Mouse (Mus musculus): ENCODE measurements around the gene Zfyve1.

Gene Zfyve1

DNA sequence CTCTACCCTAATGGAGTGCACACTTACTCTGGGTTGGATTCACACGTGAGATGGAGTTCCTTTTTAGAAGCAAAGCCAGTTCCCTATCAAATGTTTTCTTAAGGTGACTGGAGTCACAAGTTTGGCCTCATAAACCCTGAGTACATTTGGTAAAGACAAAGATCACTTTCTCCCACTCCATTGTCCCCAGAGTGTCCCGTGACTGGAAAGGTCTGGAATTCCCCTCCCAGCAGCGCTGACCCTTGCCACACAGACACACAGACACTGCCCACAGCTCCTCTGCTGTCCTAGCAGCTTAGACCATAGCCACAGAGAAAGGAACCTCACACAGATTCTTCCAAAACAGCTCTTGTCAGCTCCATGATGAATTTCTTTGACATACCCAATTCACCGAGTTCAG is 14.9 kb downstream of the Zfyve1 start:
- in situ Hi-C loops (cut with MboI, MseI), result no loop called here

DNA sequence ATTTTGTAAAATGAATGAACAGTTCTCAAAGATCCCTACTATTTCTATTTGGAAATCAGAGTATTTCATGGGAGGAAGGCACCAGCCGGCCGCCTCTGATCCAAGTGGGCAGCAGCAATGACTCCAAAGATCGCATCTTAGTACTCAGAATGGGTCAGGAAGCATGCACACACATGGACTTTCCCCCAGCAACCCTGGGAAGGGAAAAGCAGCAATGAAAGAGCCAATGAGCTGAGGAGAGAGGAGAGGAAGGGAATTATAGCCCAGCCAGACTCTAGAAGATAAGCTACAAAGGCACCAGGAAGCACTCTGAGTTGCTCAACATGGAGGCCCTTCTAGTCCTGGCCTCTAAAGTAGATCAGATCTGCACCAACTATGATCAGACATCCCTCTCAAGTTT is 16.7 kb downstream of the Zfyve1 start:
- in situ Hi-C loops (cut with MboI, MseI), result no loop called here

DNA sequence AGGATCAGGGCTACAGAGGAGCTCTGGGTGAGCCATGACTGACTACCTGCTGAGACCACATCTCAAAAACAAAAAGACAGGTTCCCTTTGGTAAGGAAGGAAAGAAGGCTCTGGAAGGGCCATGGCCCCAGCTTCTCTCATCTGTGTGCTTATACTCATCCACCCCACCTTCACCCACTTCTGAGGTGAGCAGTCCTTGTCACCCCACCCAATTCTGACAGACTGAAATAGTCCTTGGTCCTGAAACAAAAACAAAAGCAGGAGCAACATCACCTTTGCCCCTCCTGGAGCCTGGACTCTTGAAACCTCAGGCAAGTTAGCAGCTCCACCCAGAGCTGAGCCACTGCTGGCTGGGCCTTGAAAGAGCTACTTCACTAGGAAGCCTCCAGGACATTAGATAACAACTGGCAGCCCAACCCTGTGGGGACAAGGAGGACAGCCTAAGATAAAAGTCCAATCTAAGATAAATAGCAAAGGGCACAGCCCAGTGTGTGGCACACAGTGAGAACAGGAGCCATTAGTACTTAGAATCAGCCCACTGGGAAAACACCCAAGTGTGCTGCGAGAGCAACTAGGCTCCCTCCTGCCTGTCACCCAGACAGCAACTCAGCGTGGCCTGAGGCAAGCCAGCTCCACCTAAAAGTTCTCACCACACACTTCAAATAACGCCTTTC is 18.0 kb downstream of the Zfyve1 start:
- in situ Hi-C loops (cut with MboI, MseI), result no loop called here

GRCm38 (mm10) chr12:83578356-83578755 is 18.7 kb downstream of the Zfyve1 start:
- in situ Hi-C loops (cut with MboI, MseI), result no loop called here

GRCm38 (mm10) chr12:83577445-83577844 is 19.6 kb downstream of the Zfyve1 start:
- in situ Hi-C loops (cut with MboI, MseI), result no loop called here

- in situ Hi-C loops (cut with MboI, MseI), result no loop called here
These were observed 24.3 kb downstream of the Zfyve1 start for GRCm38 (mm10) chr12:83572717-83573116.

- in situ Hi-C loops (cut with MboI, MseI), result no loop called here
These were observed 27.2 kb downstream of the Zfyve1 start for GRCm38 (mm10) chr12:83569866-83570265.

DNA sequence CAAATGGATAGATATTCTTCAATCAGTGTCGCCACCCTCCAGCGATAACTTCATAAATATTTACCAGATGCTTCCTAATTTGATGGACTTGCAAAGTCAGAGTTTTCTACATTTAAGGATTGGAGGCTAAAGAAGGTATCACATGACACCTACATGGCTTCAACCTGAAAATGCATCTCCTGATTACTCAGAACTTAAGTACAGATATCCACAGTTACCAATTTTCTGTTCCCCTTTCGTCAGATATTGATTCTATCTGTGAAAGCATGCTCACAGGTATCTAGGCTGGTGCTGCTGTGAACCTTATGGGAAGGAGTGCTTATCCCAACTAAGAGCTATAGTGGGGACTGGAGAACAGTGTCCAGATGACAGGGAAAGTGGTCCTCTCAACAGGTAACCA is 34.4 kb downstream of the Zfyve1 start:
- in situ Hi-C loops (cut with MboI, MseI), result no loop called here

DNA sequence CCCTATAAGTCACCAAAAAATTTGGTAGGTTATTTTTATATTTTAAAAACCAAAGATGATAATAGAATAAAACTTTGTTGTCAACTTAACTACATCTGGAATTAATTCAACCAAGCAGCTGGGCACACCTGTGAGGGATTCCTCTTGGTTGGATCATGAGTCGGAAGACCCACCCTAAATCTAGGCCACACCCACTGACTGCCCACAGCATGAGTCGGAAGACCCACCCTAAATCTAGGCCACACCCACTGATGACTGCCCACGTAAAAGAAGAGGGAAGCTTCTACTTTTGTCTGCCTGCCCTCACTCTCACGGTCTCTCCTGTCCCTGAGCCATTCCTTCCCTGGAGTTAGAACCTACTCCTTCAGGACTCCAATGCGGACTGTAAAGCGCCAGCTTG is 36.8 kb downstream of the Zfyve1 start:
- in situ Hi-C loops (cut with MboI, MseI), result no loop called here

DNA sequence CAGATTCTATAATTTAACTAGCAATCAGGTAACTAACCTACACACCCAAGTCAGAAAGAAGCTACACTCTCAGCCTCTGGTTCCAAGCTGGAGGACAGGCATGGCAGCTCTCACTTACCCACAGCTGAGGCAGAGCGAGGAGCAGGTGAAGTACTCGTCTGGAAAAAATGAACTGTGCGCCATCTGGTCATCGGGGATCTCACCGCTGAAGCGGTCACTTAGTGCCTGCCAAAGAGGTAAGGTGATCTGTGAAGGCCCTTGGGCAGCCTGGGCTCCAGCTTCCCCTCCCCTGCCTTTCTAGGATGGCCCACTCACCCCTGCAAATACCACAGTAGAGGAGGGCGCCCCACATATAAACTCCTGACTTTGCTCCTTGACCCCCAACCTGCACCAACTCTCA is 38.5 kb downstream of the Zfyve1 start:
- in situ Hi-C loops (cut with MboI, MseI), result no loop called here

DNA sequence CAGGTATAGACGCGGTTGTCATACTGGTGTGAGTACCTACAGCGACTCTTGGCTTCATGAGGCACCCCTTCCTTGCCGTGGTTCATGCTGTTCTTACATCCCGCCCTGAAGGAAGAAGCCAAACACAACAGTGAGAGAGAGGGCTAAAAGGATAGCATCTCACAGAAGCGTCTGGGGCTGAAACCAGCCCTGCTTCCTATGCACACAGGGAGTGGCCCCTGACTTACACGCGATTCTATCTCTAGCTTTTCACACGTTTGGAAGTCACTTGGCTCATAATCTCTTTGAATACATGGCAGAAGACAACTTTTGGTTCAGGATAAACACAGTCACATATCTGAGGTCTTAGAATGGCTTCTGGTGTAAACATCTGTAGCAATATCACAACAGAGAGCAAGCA is 41.4 kb downstream of the Zfyve1 start:
- in situ Hi-C loops (cut with MboI, MseI), result no loop called here

- in situ Hi-C loops (cut with MboI, MseI), result no loop called here
These were observed 43.2 kb downstream of the Zfyve1 start for GRCm38 (mm10) chr12:83553816-83554215.

- in situ Hi-C loops (cut with MboI, MseI), result no loop called here
These were observed 45.7 kb downstream of the Zfyve1 start for GRCm38 (mm10) chr12:83551305-83551704.

DNA sequence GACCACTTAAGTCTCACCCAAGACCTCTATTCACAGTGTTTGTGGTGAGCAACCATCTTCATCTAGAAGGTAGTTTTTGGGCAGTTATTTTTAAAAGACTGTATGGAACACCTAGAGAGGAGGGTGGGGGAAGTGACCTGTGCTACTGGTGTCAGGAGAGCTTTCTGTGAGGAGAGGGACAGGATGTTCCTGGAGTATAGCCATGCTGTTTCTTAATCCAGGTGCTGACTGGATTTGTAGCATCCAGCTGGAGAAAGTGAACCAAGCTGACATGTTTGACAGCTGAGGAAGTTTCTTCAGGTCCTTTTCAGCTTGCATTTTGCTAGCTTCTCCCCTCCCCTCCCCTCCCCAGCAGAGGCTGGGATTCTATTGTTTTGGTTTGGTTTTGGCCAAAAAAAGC is 52.2 kb downstream of the Zfyve1 start:
- in situ Hi-C loops (cut with MboI, MseI), result no loop called here

DNA sequence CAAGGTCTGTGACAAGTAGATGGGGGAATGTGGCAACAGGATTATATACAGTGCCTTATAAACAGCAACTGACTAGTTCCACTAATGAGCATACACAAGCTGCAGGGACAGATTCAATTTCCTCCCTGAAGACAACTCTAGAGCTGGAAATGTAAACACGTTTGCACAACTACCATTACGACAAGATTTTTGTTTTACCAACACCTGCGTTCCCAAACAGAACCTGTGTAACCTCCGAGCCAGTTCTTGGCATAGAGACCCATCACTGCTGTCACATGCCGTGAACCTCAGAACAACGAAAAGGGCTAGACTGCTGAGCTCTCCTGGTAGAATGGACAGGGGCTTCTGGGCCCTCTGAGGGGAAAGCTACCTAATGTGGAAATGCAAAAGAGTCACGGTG is 53.0 kb downstream of the Zfyve1 start:
- in situ Hi-C loops (cut with MboI, MseI), result no loop called here

DNA sequence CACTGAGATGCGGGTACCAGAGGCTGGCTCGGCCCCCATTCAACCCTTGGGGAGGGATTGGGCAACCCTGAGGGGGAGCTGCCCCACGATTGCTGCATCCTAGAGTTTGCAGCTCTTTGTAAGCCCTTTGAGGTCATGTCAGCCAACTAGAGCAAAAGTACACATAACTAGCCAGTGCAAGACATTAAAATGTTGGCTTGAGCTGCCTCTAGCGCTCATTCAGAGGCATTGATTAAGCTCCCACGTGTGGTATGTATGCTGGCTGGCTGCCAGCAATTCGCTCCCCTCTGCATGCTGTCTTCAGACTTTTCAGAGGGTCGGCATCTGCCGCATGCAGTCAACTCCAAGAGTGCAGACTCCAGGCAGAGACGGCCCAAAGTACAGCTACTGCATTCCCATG is 61.0 kb downstream of the Zfyve1 start:
- in situ Hi-C loops (cut with MboI, MseI), result no loop called here

DNA sequence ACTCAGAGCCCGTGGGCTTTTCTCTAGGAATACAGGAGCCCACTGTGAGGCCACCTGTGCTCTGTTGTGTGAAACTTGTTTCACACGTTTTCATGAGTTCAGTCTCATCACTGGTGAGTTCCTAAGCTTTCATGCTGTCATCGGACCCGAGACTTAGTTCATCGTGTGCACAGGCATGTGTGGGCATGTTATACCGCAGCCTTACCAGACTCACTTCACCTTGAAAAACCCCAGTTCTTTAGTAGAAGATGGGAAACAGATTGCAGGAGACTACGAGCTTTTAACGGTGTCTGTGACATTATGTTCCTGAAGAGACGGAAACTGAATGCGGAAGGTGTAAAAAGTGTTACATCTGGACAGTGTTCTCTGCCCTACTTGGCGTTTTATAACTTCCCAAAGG is 61.6 kb downstream of the Zfyve1 start:
- in situ Hi-C loops (cut with MboI, MseI), result no loop called here

DNA sequence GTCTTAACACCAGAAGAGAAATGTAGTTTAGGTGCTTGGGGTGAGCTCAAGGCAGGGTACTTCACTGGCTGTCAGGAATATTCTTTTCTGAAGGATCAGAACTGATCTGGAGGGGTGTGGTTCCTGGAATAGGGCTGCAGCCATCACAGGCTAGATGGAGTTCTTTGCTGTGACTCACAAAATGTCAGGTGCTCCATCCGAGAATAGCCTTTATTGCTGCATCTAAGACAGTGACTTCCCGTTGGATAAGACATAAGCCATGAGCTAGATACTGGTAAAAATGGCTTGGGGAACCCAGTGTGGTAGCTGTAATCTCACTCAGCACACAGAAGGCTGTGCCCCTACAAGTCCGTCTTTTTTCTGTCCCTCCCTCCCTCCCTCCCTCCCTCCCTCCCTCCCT is 62.8 kb downstream of the Zfyve1 start:
- in situ Hi-C loops (cut with MboI, MseI), result no loop called here

GRCm38 (mm10) chr12:83532966-83533365 is 64.1 kb downstream of the Zfyve1 start:
- in situ Hi-C loops (cut with MboI, MseI), result no loop called here

DNA sequence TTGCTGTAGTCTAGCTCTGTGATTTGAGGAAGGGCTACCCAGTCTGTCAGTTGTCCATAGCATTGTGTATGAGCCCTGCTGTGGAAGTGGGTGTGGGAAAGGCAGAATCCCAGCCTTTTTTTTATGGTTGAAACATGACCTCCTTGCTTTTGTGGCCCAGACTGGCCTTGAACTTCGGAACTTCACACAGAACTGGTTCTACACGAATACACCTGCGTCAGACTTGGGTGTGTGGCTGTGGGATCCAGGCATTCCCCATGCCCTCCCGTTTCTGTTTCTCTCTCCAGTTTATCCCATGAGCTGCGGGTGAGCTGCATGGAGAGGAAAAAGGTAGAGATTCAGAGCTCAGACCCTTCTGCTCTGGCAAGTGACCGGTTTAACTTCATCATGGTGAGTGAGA is 65.0 kb downstream of the Zfyve1 start:
- in situ Hi-C loops (cut with MboI, MseI), result no loop called here

GRCm38 (mm10) chr12:83528665-83529064 is 68.4 kb downstream of the Zfyve1 start:
- in situ Hi-C loops (cut with MboI, MseI), result no loop called here

GRCm38 (mm10) chr12:83527816-83528215 is 69.2 kb downstream of the Zfyve1 start:
- in situ Hi-C loops (cut with MboI, MseI), result no loop called here

GRCm38 (mm10) chr12:83525822-83526544 is 71.0 kb downstream of the Zfyve1 start:
- in situ Hi-C loops (cut with MboI, MseI), result no loop called here

- in situ Hi-C loops (cut with MboI, MseI), result no loop called here
These were observed 72.7 kb downstream of the Zfyve1 start for GRCm38 (mm10) chr12:83524329-83524728.

All from T-helper 17 cell (primary cell).